Mouse (Mus musculus): ENCODE data around the gene Card14. TPM values are rescaled to one million over a fixed set of nuclear protein-coding genes. Genes with fewer than 3 reads are reported as not detected.

Gene Card14
- total RNA-seq, 2 experiments from 2014 or later = 0.07 to 0.14 TPM

DNA sequence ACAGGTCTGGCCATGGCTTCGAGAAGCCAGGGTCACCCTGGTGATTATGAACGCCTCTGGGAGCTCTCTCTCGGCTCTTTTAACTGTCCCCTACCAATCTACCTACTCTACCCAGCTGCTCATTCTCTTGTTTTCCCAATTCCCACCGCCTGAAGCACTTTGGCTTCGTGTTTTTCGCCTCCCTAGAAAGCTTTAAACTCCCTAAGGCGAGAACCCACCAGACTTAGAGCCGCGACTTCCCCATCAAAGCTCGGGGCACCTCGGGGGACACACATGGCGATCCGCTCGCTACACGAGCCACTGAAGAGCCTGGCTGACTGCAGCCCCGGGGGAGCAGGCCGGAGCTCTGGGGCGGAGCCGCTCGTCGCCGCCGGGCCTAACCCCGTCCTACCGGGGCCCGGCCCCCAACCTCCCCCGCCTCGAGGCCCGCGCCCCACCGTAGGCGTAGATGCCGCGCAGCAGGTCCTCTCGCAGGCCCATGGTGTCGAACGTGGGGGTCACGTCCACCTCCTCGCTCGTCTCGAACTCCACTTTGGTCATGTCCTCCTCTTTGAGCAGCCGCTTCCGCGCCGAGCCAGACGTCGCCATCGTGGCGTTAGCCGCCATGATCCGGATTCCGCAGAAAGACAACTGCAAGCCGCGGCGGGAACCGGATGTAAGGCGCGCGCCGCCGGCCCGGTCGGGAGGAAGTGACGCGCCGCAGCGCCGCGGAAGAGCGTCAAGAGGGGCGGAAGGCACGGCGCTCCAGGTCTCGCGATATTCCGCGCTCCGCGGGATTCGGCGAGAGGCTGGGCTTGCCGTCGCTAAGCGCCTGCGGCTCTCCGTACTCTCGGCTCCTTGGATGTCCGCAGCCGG lies 8.0 kb upstream of the Card14 start, which contains the start of gene Eif4a3:
TSS of gene Eif4a3 (minus strand) at position 699 of the 855 bp plus-strand sequence.
- intact Hi-C loops (cut with DNase I) = loop anchor here (2.0 kb wide), 1 partner anchor 191 kb away; the partner anchor contains the start of gene Endov
- DNase-seq (ENCODE audit: low spot score in 2 of 2) = peak; percentile 94 to 95

- no peak for DNase-seq (ENCODE audit: low spot score in 2 of 2)
- intact Hi-C loops (cut with DNase I) = no loop called here
Measured at GRCm38 (mm10) chr11:119300246-119300935, 7.2 kb upstream of the Card14 start.

- intact Hi-C loops (cut with DNase I) = no loop called here
- no peak for DNase-seq (ENCODE audit: low spot score in 2 of 2)
Measured at GRCm38 (mm10) chr11:119300986-119301385, 6.6 kb upstream of the Card14 start.

DNA sequence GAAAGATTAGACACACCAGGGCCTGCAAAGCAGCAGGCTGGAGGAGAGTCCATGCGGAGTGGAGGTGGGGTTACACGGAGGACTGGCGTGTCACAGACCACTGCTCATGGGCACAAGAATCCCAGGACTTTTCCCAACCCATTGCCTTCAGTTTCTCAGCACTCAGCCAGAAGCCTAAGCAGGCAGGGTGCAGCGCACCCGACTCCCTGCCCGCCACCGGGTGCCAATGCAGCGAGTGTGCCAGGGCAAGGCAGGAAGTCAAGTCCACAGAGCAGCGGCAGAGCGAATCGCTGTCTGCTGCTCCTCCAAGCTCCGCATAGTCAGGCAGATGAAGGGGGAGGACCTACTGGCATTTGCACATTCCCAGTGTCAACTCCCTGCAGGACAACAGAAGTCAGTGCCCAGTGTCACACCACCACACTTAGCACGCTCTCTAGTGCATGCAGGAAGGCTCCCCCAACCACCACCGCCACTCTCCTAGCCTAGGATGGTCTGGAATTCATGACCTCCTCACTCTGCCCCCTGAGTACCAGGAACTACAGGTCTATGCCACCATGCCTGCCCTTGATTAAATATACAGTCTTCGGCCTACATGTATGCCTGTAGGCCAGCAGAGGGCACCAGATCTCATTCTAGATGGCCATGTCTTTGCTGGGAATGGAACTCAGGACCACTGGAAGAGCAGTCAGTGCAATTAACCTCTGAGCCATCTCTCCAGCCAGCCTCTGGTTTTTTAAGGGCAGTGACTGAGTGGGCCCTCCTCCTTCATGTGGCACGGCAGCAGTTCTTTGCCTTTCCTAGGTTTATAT lies 2.5 kb upstream of the Card14 start:
- intact Hi-C loops (cut with DNase I) = loop anchor here (5.0 kb wide), 1 partner anchor 57 kb away; no protein-coding TSS in a partner anchor
- no peak for DNase-seq (ENCODE audit: low spot score in 2 of 2)

GRCm38 (mm10) chr11:119306762-119307657 lies 558 bp upstream of the Card14 start:
- no peak for DNase-seq (ENCODE audit: low spot score in 2 of 2)

DNA sequence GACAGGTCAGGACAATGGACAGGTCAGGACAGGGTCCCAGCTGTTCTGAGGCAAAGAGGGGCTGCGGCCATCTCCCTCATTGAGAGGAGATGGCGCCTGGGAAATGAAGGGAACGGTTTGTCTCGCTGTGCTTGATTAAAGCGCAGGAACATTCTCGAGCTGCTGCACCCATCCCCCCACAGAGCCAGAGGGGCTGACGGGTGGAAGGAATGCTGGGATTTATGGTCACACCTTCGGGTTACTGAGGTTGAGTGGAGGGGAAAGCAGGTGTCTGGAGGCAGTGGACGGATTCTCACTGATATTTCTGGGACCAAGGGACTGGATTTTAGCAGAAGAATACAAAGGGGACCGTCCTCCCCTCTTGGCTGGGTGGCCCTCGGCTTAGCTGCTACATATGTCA lies 348 bp downstream of the Card14 start:
- intact Hi-C loops (cut with DNase I) = loop anchor here (5.0 kb wide), 1 partner anchor 54 kb away; no protein-coding TSS in a partner anchor
- no peak for DNase-seq (ENCODE audit: low spot score in 2 of 2)

More at GRCm38 (mm10) chr11:119306762-119307657, 558 bp upstream of the Card14 start:
- intact Hi-C loops (cut with DNase I) = loop anchor here (5.0 kb wide), 1 partner anchor 55 kb away; no protein-coding TSS in a partner anchor

GRCm38 (mm10) chr11:119310621-119311020 lies 3.1 kb downstream of the Card14 start:
- DNase-seq (ENCODE audit: low spot score in 2 of 2) = no peak
- intact Hi-C loops (cut with DNase I) = no loop called here

DNA sequence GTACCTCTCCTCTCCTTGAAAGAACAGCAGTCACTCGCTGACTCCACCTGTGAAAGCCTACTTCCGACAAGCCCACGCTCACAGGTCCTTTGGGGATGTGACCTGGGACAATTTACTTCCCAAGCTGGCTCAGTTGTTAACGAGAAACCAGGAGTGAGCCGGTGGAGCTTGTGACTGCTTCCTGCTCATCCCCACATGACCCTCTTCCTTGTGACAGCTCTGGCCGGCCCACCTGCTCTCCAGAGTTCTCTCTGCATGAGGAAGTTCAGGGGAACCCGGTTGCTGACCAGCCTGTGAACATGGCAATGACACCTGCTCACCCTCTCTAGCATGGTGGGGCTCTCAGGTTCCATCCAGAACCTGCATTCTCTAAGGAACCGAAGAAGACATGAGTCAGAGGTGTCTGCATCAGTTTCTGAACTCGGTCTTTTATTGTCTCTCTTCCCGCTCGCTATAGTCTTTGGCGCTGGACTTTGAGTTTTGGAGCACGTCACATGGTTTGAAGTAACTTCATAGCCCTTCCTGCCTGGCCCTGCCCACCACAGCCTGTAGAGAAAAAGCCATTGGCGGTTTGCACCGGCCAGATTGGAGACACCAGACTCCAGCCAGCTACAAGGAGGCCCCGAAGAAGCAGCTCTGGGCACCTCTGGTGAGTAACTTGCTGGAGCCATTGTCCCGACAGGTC lies 6.8 kb downstream of the Card14 start:
- no peak for DNase-seq (ENCODE audit: low spot score in 2 of 2)

GRCm38 (mm10) chr11:119316720-119317119 lies 9.2 kb downstream of the Card14 start:
- no peak for DNase-seq (ENCODE audit: low spot score in 2 of 2)
- intact Hi-C loops (cut with DNase I) = no loop called here

More for the DNA sequence above, 6.8 kb downstream of the Card14 start:
- intact Hi-C loops (cut with DNase I) = no loop called here

GRCm38 (mm10) chr11:119322521-119322920 lies 15.0 kb downstream of the Card14 start:
- intact Hi-C loops (cut with DNase I) = no loop called here
- DNase-seq (ENCODE audit: low spot score in 2 of 2) = no peak

DNA sequence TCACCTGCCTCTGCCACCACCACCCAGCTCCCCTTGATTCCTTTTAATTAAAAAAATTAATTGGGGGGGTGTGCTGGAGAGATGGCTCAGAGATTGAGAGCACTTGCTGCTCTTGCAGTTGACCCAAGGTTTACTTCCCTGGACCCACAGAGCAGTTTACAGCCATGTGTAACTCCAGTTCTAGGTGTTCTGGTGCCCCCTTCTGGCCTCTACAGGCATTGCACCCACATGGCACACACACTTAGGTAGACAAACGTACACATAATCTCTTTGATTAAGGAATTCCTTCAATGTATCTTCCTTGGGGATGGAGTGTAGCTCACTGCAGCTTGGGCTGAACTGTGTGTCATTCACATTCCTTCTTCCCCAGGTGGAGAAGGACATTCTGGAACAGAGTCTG lies 17.5 kb downstream of the Card14 start:
- DNase-seq (ENCODE audit: low spot score in 2 of 2) = no peak
- intact Hi-C loops (cut with DNase I) = no loop called here

DNA sequence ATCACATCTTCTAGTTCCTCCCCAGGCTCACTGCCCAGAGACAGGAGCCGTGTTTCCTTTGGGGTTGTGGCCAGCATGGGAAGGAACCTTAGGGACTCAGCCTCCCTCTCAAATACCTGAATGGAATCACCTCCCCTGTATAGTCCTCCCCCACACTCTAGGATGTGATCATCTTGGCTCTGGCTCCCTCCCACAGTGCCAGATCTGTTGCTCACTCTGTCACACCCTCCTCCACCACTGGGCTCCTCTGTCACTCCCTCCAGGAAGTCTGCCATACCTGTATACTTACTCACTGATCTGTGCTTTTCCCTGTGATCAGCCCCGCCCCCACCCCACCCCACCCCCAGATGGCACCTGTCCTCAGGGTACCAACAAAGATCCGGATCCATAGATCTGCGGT lies 23.0 kb downstream of the Card14 start:
- intact Hi-C loops (cut with DNase I) = loop anchor here (10.0 kb wide), 1 partner anchor 104 kb away; no protein-coding TSS in a partner anchor
- peak in 1 of 2 experiments; percentile 21 for DNase-seq (ENCODE audit: low spot score in 2 of 2)

GRCm38 (mm10) chr11:119331970-119332369 lies 24.4 kb downstream of the Card14 start:
- intact Hi-C loops (cut with DNase I) = loop anchor here (10.0 kb wide), 1 partner anchor 103 kb away; no protein-coding TSS in a partner anchor
- no peak for DNase-seq (ENCODE audit: low spot score in 2 of 2)

- intact Hi-C loops (cut with DNase I) = loop anchor here (10.0 kb wide), 1 partner anchor 96 kb away; no protein-coding TSS in a partner anchor
- no peak for DNase-seq (ENCODE audit: low spot score in 2 of 2)
Measured at GRCm38 (mm10) chr11:119338271-119339059, 30.9 kb downstream of the Card14 start.

DNA sequence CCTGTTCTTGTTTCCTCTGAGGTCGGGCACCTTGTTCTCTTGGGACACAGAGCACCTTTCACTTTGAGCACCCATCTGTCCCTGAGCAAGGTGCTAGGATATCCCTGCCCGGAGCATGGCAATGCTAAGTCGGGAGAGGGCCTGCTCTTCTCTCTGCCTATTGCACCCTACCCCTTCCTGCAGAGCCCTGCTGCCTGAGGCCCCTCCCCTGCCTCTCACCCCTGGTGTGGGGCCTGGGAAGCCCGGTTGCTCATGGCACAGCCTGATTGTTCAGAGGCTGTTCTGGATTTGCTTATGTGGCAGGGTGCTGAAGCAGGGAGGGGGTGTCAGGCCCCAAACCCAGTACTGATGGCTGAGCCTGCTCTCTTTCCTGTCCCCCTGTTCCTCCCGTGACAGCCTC lies 31.6 kb downstream of the Card14 start:
- no peak for DNase-seq (ENCODE audit: low spot score in 2 of 2)
- intact Hi-C loops (cut with DNase I) = loop anchor here (10.0 kb wide), 1 partner anchor 96 kb away; no protein-coding TSS in a partner anchor

- intact Hi-C loops (cut with DNase I) = loop anchor here (10.0 kb wide), 1 partner anchor 95 kb away; no protein-coding TSS in a partner anchor
- peak; percentile 46 to 50 for DNase-seq (ENCODE audit: low spot score in 2 of 2)
Measured at GRCm38 (mm10) chr11:119339637-119340036, 32.1 kb downstream of the Card14 start.

GRCm38 (mm10) chr11:119344178-119344577 lies 36.6 kb downstream of the Card14 start:
- intact Hi-C loops (cut with DNase I) = no loop called here
- DNase-seq (ENCODE audit: low spot score in 2 of 2) = no peak
